Mouse (Mus musculus) liver, embryonic 14 days (tissue): ENCODE results near the gene Gm2012. TPM values are rescaled to one million over a fixed set of nuclear protein-coding genes. Genes with fewer than 3 reads are reported as not detected.

Experiments
- polyA plus RNA-seq: library from polyadenylated mRNA; depleted of rRNA; stranded (reverse); fragments of >200 nt; gene quantifications from 2 replicates; pipeline ENCODE4 v1.2.3, GENCODE M21; 2012; rRNA removed

Gene Gm2012
- not detected in 2 replicates for polyA plus RNA-seq

DNA sequence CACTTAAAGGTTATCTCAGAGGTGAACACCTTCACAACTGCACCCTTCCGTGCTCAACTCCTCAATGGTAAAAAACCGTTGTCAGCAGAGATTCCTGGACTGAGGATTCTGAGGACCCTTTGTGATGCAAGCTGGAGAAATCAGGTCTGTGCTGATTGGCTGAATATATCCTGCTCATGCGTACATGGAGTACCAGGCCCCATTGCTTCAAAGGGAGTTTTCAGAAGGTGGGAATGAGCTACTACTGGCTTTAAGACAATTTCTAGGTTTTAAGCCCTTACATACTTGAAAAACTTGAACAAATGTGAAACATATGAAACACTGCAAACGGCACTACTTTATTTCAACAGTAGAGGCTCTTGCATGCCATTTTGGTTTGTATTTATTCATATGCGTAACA, at the start of gene Gm2012:
Gene Gm2012, minus strand, starts transcription at position 101 of the 400 bp plus-strand sequence.

Other genes starting within 250 kb of the Gm2012 start
- not detected in 2 replicates for gene Gm5168, start 180.3 kb downstream of the Gm2012 start, polyA plus RNA-seq
- not detected in 2 replicates for gene Gm2030, start 78.7 kb upstream of the Gm2012 start, polyA plus RNA-seq